Mouse (Mus musculus) lung, postnatal 10 days (tissue): ENCODE measurements around the gene Galns.
A peak's percentile ranks its signal among the peaks of the same experiment; 100 is the strongest.

ENCODE experiments used
- DNase-seq: peaks from one replicate; pipeline ENCODE4 v3.0.0; 2021

Galns gene

GRCm38 (mm10) chr8:122564363-122565352, 46.6 kb downstream of the Galns start:
- DNase-seq, result no peak

GRCm38 (mm10) chr8:122561199-122561598, 50.1 kb downstream of the Galns start:
- no peak for DNase-seq

GRCm38 (mm10) chr8:122558671-122559349, 52.5 kb downstream of the Galns start:
- peak; percentile 59 for DNase-seq

GRCm38 (mm10) chr8:122557248-122558038, 53.8 kb downstream of the Galns start:
- no peak for DNase-seq

GRCm38 (mm10) chr8:122556030-122557009, 54.9 kb downstream of the Galns start:
- DNase-seq, result peak; percentile 90

- no peak for DNase-seq
Measured at GRCm38 (mm10) chr8:122554786-122555185, 56.5 kb downstream of the Galns start.

- peak; percentile 96 for DNase-seq
Measured at GRCm38 (mm10) chr8:122551265-122552051, 59.8 kb downstream of the Galns start, which contains the start of gene Piezo1. Gene Piezo1, minus strand, starts transcription at chr8:122551329.

GRCm38 (mm10) chr8:122550995-122551264, 60.3 kb downstream of the Galns start:
- DNase-seq, result no peak

- DNase-seq, result peak; percentile 73
Measured at GRCm38 (mm10) chr8:122550234-122550994, 60.8 kb downstream of the Galns start.

GRCm38 (mm10) chr8:122548891-122549439, 62.3 kb downstream of the Galns start:
- DNase-seq, result no peak

- DNase-seq, result no peak
Measured at GRCm38 (mm10) chr8:122548331-122548730, 62.9 kb downstream of the Galns start.

GRCm38 (mm10) chr8:122547815-122548214, 63.4 kb downstream of the Galns start:
- peak; percentile 72 for DNase-seq

GRCm38 (mm10) chr8:122546811-122547453, 64.3 kb downstream of the Galns start:
- DNase-seq, result peak; percentile 79

- DNase-seq, result no peak
Measured at GRCm38 (mm10) chr8:122546066-122546755, 65.1 kb downstream of the Galns start.

- DNase-seq, result no peak
Measured at GRCm38 (mm10) chr8:122544138-122544537, 67.1 kb downstream of the Galns start.

- no peak for DNase-seq
Measured at GRCm38 (mm10) chr8:122538310-122539076, 72.8 kb downstream of the Galns start.

- no peak for DNase-seq
Measured at GRCm38 (mm10) chr8:122537812-122538211, 73.5 kb downstream of the Galns start.

GRCm38 (mm10) chr8:122537033-122537432, 74.2 kb downstream of the Galns start:
- DNase-seq, result peak; percentile 84
